Mouse (Mus musculus): ENCODE measurements around the gene Cdc34b. TPM values are rescaled to one million over a fixed set of nuclear protein-coding genes. Genes with fewer than 3 reads are reported as not detected.
A peak's percentile ranks its signal among the peaks of the same experiment; 100 is the strongest.

Cdc34b gene
- polyA plus RNA-seq, 1 experiment from 2014 or later: 0.23 TPM

GRCm38 (mm10) chr11:94785247-94785646, 43.7 kb downstream of the Cdc34b start:
- DNase-seq (ENCODE audit: low spot score): peak; percentile 44
- 4% methylated on average over 2 of the region's 2 CpGs for WGBS
- H3K4me2 ChIP-seq: no peak overlapping the region
- no peaks in the 10 kb centered on the region for H3K36me3 ChIP-seq (ENCODE audit: control insufficient read depth, insufficient read depth, low read length)
- no peak overlapping the region for H3K27ac ChIP-seq (ENCODE audit: low read depth, low read length)
- H3K4me3 ChIP-seq (ENCODE audit: low read depth, low read length): no peak overlapping the region
- H3K9me3 ChIP-seq (ENCODE audit: control insufficient read depth, low read length): no peaks in the 10 kb centered on the region
- no peaks in the 10 kb centered on the region for H3K27me3 ChIP-seq (replicated peaks; ENCODE audit: control insufficient read depth, insufficient read depth, low read length)
- ATAC-seq (replicated peaks; ENCODE audit: low FRiP score): no peak
- no peaks in the 10 kb centered on the region for H3K4me1 ChIP-seq (replicated peaks; ENCODE audit: control insufficient read depth, insufficient read depth, low read length)
- no peak overlapping the region for H3K9ac ChIP-seq (ENCODE audit: low read depth, low read length)

- Histone ChIP-seq H3K9me3 (ENCODE audit: control insufficient read depth, low read length) (no peaks in the 10 kb centered on the region), H3K27me3 (replicated peaks; ENCODE audit: control insufficient read depth, insufficient read depth, low read length) (no peaks in the 10 kb centered on the region), H3K4me3 (ENCODE audit: low read depth, low read length) (no peak overlapping the region), H3K9ac (ENCODE audit: low read depth, low read length) (no peak overlapping the region), H3K4me2 (no peak overlapping the region), H3K4me1 (replicated peaks; ENCODE audit: control insufficient read depth, insufficient read depth, low read length) (no peaks in the 10 kb centered on the region), H3K36me3 (ENCODE audit: control insufficient read depth, insufficient read depth, low read length) (no peaks in the 10 kb centered on the region), H3K27ac (ENCODE audit: low read depth, low read length) (no peak overlapping the region)
- DNase-seq (ENCODE audit: low spot score): no peak
- ATAC-seq (replicated peaks; ENCODE audit: low FRiP score): no peak
These were observed 50.1 kb downstream of the Cdc34b start for GRCm38 (mm10) chr11:94791700-94792099.

Other genes starting within 250 kb of the Cdc34b start
- 0.84 and 0.91 TPM in 2 replicates for gene Epn3, start 241.8 kb upstream of the Cdc34b start, polyA plus RNA-seq (2014; fragmentation: Nextera tagmentation; extraction: Ambion mirVana)
- 0.84 and 1.1 TPM in 2 replicates for gene Mycbpap, start 220.0 kb upstream of the Cdc34b start, polyA plus RNA-seq (2014; fragmentation: Nextera tagmentation; extraction: Ambion mirVana)
- gene Rsad1, start 192.5 kb upstream of the Cdc34b start, polyA plus RNA-seq (2014; fragmentation: Nextera tagmentation; extraction: Ambion mirVana): 3.9 and 4.1 TPM in 2 replicates
- gene Chad, start 176.7 kb upstream of the Cdc34b start, polyA plus RNA-seq (2014; fragmentation: Nextera tagmentation; extraction: Ambion mirVana): 0.16 and 0.25 TPM in 2 replicates
- gene Acsf2, start 139.9 kb upstream of the Cdc34b start, polyA plus RNA-seq (2014; fragmentation: Nextera tagmentation; extraction: Ambion mirVana): 2.6 and 3.1 TPM in 2 replicates
- 224 and 246 TPM in 2 replicates for gene Lrrc59, start 112.0 kb upstream of the Cdc34b start, polyA plus RNA-seq (2014; fragmentation: Nextera tagmentation; extraction: Ambion mirVana)
- 127 and 132 TPM in 2 replicates for gene Mrpl27, start 88.0 kb upstream of the Cdc34b start, polyA plus RNA-seq (2014; fragmentation: Nextera tagmentation; extraction: Ambion mirVana)
- 35.5 and 40.5 TPM in 2 replicates for gene Eme1, start 87.8 kb upstream of the Cdc34b start, polyA plus RNA-seq (2014; fragmentation: Nextera tagmentation; extraction: Ambion mirVana)
- gene Xylt2, start 64.3 kb upstream of the Cdc34b start, polyA plus RNA-seq (2014; fragmentation: Nextera tagmentation; extraction: Ambion mirVana): 8.8 and 10.5 TPM in 2 replicates
- 0.10 TPM in 1 of 2 replicates, not detected in the other for gene Gm11541, start 37.3 kb upstream of the Cdc34b start, polyA plus RNA-seq (2014; fragmentation: Nextera tagmentation; extraction: Ambion mirVana)
- gene Tmem92, start 40.9 kb downstream of the Cdc34b start, polyA plus RNA-seq (2014; fragmentation: Nextera tagmentation; extraction: Ambion mirVana): not detected in 2 replicates
- 191 and 221 TPM in 2 replicates for gene Col1a1, start 194.4 kb downstream of the Cdc34b start, polyA plus RNA-seq (2014; fragmentation: Nextera tagmentation; extraction: Ambion mirVana)
- not detected in 2 replicates for gene Hils1, start 225.8 kb downstream of the Cdc34b start, polyA plus RNA-seq (2014; fragmentation: Nextera tagmentation; extraction: Ambion mirVana)
- gene Sgca, start 234.5 kb downstream of the Cdc34b start, polyA plus RNA-seq (2014; fragmentation: Nextera tagmentation; extraction: Ambion mirVana): 0.22 and 0.30 TPM in 2 replicates
- gene Ppp1r9b, start 249.3 kb downstream of the Cdc34b start, polyA plus RNA-seq (2014; fragmentation: Nextera tagmentation; extraction: Ambion mirVana): 21.9 and 27.9 TPM in 2 replicates